Mouse (Mus musculus): ENCODE data around the gene Mmp19. TPM values are rescaled to one million over a fixed set of nuclear protein-coding genes. Genes with fewer than 3 reads are reported as not detected.

The Mmp19 gene
- 1.3 and 1.4 TPM in 2 replicates for total RNA-seq (2015; ENCODE audit: low replicate concordance)
- total RNA-seq (2017; ENCODE audit: low replicate concordance): 0.90 and 1.9 TPM in 2 replicates

GRCm38 (mm10) chr10:128790398-128791124 lies at the start of gene Mmp19:
Gene Mmp19 (plus strand): TSS chr10:128790910.
- ATAC-seq (replicated peaks; ENCODE audit: low FRiP score, poor library complexity, severe bottlenecking): no peak

GRCm38 (mm10) chr10:128742616-128743015 lies 48.1 kb upstream of the Mmp19 start:
- ATAC-seq (replicated peaks; ENCODE audit: low FRiP score, poor library complexity, severe bottlenecking): no peak

GRCm38 (mm10) chr10:128743235-128743634 lies 47.5 kb upstream of the Mmp19 start:
- no peak for ATAC-seq (replicated peaks; ENCODE audit: low FRiP score, poor library complexity, severe bottlenecking)

- ATAC-seq (replicated peaks; ENCODE audit: low FRiP score, poor library complexity, severe bottlenecking): no peak
These were observed 46.9 kb upstream of the Mmp19 start for GRCm38 (mm10) chr10:128743791-128744191.

- no peak for ATAC-seq (replicated peaks; ENCODE audit: low FRiP score, poor library complexity, severe bottlenecking)
These were observed 46.5 kb upstream of the Mmp19 start for GRCm38 (mm10) chr10:128744211-128744610.

GRCm38 (mm10) chr10:128744680-128745601 lies 45.8 kb upstream of the Mmp19 start, which contains the start of gene Dgka:
Gene Dgka (minus strand): TSS chr10:128744855.
- ATAC-seq (replicated peaks; ENCODE audit: low FRiP score, poor library complexity, severe bottlenecking): no peak

- no peak for ATAC-seq (replicated peaks; ENCODE audit: low FRiP score, poor library complexity, severe bottlenecking)
These were observed 44.6 kb upstream of the Mmp19 start for GRCm38 (mm10) chr10:128745946-128746613.

- no peak for ATAC-seq (replicated peaks; ENCODE audit: low FRiP score, poor library complexity, severe bottlenecking)
These were observed 43.6 kb upstream of the Mmp19 start for GRCm38 (mm10) chr10:128746972-128747645.

GRCm38 (mm10) chr10:128747646-128748251 lies 43.0 kb upstream of the Mmp19 start, which contains the start of gene Pym1:
Gene Pym1 (plus strand): TSS chr10:128747889.
- peak; percentile 89 for ATAC-seq (replicated peaks; ENCODE audit: low FRiP score, poor library complexity, severe bottlenecking)

GRCm38 (mm10) chr10:128748252-128748864 lies 42.4 kb upstream of the Mmp19 start:
- peak; percentile 90 for ATAC-seq (replicated peaks; ENCODE audit: low FRiP score, poor library complexity, severe bottlenecking)

GRCm38 (mm10) chr10:128772895-128773294 lies 17.8 kb upstream of the Mmp19 start:
- ATAC-seq (replicated peaks; ENCODE audit: low FRiP score, poor library complexity, severe bottlenecking): no peak

GRCm38 (mm10) chr10:128773685-128774084 lies 17.0 kb upstream of the Mmp19 start:
- ATAC-seq (replicated peaks; ENCODE audit: low FRiP score, poor library complexity, severe bottlenecking): no peak

- no peak for ATAC-seq (replicated peaks; ENCODE audit: low FRiP score, poor library complexity, severe bottlenecking)
These were observed 12.3 kb upstream of the Mmp19 start for GRCm38 (mm10) chr10:128778441-128778840.

GRCm38 (mm10) chr10:128779011-128779795 lies 11.5 kb upstream of the Mmp19 start:
- no peak for ATAC-seq (replicated peaks; ENCODE audit: low FRiP score, poor library complexity, severe bottlenecking)

GRCm38 (mm10) chr10:128780200-128780599 lies 10.5 kb upstream of the Mmp19 start:
- ATAC-seq (replicated peaks; ENCODE audit: low FRiP score, poor library complexity, severe bottlenecking): no peak

- ATAC-seq (replicated peaks; ENCODE audit: low FRiP score, poor library complexity, severe bottlenecking): no peak
These were observed 1.3 kb downstream of the Mmp19 start for GRCm38 (mm10) chr10:128792041-128792440.

GRCm38 (mm10) chr10:128793258-128793657 lies 2.5 kb downstream of the Mmp19 start:
- ATAC-seq (replicated peaks; ENCODE audit: low FRiP score, poor library complexity, severe bottlenecking): no peak

GRCm38 (mm10) chr10:128794391-128794790 lies 3.7 kb downstream of the Mmp19 start:
- no peak for ATAC-seq (replicated peaks; ENCODE audit: low FRiP score, poor library complexity, severe bottlenecking)

Measured in erythroid progenitor cell, adult 5-6 weeks (primary cell).